ENCODE assay signal across 1 mouse cellular context in the genomic region with DNA sequence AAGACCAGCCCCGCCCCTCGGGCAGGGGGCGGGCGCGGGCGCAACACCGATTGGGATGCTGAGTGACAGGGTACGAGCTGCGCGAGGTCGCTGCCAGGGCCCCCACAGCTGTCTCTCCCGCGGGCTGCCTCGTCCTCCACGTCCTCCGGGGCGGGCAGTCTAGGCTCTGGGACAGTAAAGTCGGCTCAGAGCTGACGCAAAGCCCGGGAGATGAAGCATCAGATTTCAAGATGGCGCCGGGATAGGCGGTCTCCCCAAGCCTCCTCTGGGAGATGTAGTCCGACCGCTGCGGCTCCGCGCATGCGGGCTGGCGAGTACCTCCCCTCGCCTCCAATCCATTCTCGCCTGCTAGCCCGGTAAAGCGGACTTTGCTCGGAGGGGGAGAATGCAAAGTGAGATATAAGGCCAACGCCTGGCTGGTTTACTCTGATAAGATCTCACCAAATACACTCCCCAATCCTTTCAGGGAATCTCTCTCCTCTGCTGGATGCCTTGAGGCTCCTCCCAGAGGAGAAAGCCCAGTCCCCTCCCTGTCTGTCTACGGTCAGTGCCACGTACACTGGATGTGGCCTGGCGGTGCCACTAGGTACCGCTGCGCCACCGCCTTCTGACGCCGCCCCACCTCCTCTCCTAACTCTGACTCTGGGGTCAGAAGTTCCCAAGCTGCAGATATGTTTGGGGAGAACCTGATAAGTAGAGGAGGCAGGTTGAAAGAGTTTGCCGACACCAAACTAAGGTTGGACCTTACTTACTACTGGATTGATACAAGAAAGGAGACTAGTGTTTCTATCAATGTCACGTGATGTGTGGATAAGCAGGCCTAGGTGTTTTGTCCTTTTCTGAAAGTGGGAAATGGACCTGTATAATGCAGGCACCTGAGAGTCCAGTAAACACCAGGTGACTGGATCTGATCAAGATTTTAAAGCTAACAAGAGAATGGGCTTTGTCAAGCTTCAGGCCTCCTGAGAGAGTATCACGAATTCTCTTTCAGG.
A peak's percentile ranks its signal among the peaks of the same experiment; 100 is the strongest.
TF ChIP-seq lines count a peak whose summit lies in the region.

No protein-coding gene starts in this region.

TF ChIP-seq in CH12.LX, 34 proteins besides CTCF, POLR2A, EP300 and RAD21 (continued from another document):
- TF ChIP-seq MYC (IDR thresholded peaks at IDR 0.05; ENCODE audit: low read depth, low read length) = peak; percentile 57
- TF ChIP-seq ZKSCAN1 (IDR thresholded peaks at IDR 0.05; ENCODE audit: borderline replicate concordance, low read depth, low read length) = no peak
- TF ChIP-seq POLR2AphosphoS2 (IDR thresholded peaks at IDR 0.05; ENCODE audit: low read depth, low read length) = no peak
- TF ChIP-seq NRF1 (IDR thresholded peaks at IDR 0.05; ENCODE audit: low read depth, low read length) = peak; percentile 89
- peak; percentile 12; the same call in 1 of the 2 replicates for TF ChIP-seq IRF4 (IDR thresholded peaks at IDR 0.05; ENCODE audit: low read depth, low read length)
- 0 out of 2 replicates have a peak, but pooled peaks have one; percentile 26 for TF ChIP-seq UBTF (IDR thresholded peaks at IDR 0.05; ENCODE audit: low read depth, low read length)
- peak; percentile 75 for TF ChIP-seq USF1 (IDR thresholded peaks at IDR 0.05; ENCODE audit: low read depth, low read length)
- peak; percentile 62; the same call in 1 of the 2 replicates for TF ChIP-seq MAX (IDR thresholded peaks at IDR 0.05; ENCODE audit: low read length)
- peak; percentile 70 for TF ChIP-seq NELFE (IDR thresholded peaks at IDR 0.05; ENCODE audit: low read depth, low read length)
- peak; percentile 81 for TF ChIP-seq BHLHE40 (IDR thresholded peaks at IDR 0.05; ENCODE audit: low read depth, low read length)
- peak; percentile 23; the same call in 1 of the 2 replicates for TF ChIP-seq GABPA (IDR thresholded peaks at IDR 0.05; ENCODE audit: insufficient replicate concordance, low read depth, low read length)
- 0 out of 2 replicates have a peak, but pooled peaks have one; percentile 23 for TF ChIP-seq ELF1 (IDR thresholded peaks at IDR 0.05; ENCODE audit: low read depth, low read length)
- no peak for TF ChIP-seq CHD2 (IDR thresholded peaks at IDR 0.05; ENCODE audit: low read length)
- peak; percentile 97 for TF ChIP-seq HCFC1 (IDR thresholded peaks at IDR 0.05; ENCODE audit: low read depth, low read length)
- peak; percentile 13; the same call in 1 of the 2 replicates for TF ChIP-seq TCF12 (IDR thresholded peaks at IDR 0.05; ENCODE audit: low read depth, low read length)
